Mouse (Mus musculus) embryonic stem cell, embryonic (primary cell): ENCODE data around the gene Lrrtm3.

Experiments used
- CTCF ChIA-PET, 4 experiments: fragments of 300-600 bp in 2 of 4; fragments of 350-600 bp in 2 of 4; sonication (Branson Sonifier 250); formaldehyde crosslinking; loops; one replicate each; lab custom pipeline; 2022; ENCODE audit warnings: inconsistent platforms in 2 of 4; lab: Charles Lee
- POLR2A ChIA-PET, 4 experiments: fragments of 300-600 bp in 2 of 4; fragments of 350-600 bp in 2 of 4; sonication (Branson Sonifier 250); formaldehyde crosslinking; loops; one replicate each; lab custom pipeline; 2022; ENCODE audit warnings: antibody characterized with exemption in 4 of 4, inconsistent platforms in 1 of 4; lab: Charles Lee

Lrrtm3 gene

DNA sequence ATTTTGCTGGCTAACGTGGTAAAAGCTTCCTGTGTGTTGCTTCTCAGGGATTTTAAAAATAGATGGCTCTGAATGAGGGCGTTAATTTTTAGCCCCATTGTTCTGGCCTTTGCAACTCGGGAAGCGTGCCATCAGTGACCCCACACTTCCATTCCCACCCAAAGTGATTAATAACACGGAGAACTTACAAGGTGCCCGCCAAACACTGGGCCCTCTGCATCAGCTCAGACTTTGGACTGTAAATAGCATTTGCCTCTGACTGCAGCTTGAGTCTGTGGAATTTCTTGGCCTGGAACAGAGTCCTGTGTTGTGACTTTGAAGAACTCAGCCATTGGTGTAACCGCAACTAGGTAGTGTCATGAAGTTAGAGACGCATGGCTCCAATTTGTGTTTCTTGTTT, 139.2 kb downstream of the Lrrtm3 start:
- ChIA-PET POLR2A (no interaction called here), CTCF (interaction anchor here in 1 of 4 experiments (0.6 kb wide), 1 partner anchor 277 kb away, joined by 4 read pairs; no protein-coding TSS in a partner anchor)

DNA sequence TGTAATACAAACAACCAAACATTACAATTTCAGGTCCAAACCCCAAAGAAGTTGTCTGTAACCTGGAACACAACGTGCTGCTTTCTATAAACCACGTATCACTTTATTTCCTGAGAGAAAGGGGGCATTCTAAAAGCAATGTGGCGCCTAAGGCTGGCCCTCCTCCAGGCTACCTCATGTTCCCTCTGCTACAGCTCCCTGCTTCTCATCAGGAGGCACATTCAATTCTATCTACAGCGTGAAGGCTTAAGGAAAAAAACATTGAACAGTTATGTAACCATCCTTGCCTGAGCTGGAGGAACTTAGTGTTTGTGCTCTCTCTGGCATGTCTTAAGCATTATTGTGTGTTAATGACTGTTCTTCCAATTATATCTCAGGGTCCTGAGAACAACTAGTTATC, 142.8 kb downstream of the Lrrtm3 start:
- ChIA-PET CTCF (no interaction called here), POLR2A (no interaction called here)

DNA sequence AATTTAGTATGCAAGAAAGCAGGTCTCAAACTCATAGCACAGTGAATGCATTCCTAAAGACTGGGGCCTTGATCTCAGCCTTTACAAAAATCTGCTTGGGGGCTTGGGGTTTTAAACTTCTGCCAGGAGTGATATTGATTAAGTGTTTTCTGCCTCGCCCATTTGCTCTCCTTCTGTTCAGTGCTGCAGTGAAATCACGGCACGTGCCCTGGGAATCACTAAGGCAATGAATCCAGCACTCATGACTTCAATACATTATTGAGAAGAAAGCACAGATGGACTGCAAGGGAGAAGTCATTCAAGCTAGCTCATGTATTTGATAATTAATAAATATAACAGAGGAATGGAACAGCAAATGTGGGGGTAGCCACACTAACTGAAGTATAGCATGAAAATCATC, 144.5 kb downstream of the Lrrtm3 start:
- POLR2A ChIA-PET = no interaction called here
- CTCF ChIA-PET = no interaction called here

DNA sequence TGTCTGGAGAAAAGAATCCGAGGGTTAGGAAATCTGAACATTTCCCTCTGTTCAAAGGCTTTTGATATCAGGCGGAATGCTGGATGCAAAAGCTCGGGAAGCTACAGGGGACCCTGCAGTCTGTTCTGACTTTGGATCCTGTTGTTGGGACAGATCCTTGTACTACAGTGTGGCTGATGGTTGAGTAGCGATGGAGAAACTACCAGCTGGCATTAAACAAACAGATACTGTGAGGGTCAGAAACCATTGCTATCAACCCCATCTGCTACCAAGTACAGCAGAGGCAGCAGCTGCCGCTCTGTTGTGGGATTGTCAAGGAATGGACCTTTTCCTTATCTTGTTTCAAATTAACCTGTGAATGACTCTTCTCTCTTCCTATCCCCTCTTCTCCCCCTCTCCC, 156.1 kb downstream of the Lrrtm3 start:
- CTCF ChIA-PET = no interaction called here
- POLR2A ChIA-PET = no interaction called here

DNA sequence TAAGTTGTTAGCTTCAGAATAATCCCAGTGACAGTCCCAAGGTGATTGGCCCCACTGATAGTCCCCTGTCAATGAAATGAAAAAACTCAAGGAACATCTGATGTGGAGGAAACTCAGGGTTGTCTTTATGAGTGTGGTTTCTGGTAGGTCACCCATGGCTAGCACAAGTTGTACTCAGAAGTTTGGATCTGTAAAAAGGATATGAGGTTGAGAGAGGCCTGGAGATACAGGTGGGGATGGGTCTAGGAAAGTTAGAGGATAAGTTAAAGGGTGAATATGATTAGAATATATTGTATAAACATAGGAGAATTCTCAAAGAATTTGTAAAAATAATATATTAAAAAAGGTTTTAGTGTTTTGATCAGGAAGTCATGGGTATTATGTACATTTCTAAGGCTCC, 162.7 kb downstream of the Lrrtm3 start, which contains the start of gene Gm10118:
Gene Gm10118, minus strand, starts transcription at position 101 of the 400 bp plus-strand sequence.
- POLR2A ChIA-PET = no interaction called here
- CTCF ChIA-PET = no interaction called here

DNA sequence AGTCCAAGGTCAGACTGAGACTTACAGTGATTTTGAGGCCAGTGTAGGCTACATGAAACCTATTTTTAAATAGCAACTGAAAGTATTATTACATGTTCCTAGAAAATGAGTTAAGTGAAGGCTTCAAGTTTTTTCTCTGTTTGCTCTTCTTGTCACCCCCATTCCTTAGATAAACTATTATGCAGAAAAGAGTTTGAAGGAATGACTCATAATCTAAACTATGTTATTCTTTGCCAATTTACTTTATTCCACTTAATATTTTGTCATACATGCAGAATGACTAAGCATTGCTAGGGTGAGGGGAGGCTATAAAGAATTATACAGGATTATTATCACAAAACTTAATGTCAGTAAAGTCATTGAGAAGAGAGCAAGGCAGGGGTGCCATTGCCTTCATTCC, 181.2 kb downstream of the Lrrtm3 start:
- ChIA-PET CTCF (no interaction called here), POLR2A (interaction anchor here in 1 of 4 experiments (0.5 kb wide), 1 partner anchor 115 kb away, joined by 3 read pairs; no protein-coding TSS in a partner anchor)

DNA sequence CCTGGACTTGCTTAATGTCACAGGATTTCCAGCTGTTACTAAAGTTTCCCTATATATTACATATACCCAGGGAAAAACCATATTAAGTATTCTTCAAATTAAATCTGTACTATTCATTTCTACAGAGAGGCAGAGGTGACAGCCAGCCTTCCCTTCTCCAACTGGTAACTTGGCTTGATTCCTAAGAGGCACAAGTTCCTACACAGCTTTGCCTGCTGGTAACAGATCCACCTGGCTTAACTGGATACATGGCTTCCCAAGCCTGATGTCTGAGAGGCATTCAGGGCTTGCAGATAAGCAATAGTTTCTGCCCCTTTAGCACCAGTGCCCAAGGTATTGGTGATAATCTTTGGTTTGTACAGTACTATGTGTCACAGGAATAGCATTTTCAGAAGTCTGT, 190.2 kb downstream of the Lrrtm3 start:
- CTCF ChIA-PET = no interaction called here
- POLR2A ChIA-PET = no interaction called here

DNA sequence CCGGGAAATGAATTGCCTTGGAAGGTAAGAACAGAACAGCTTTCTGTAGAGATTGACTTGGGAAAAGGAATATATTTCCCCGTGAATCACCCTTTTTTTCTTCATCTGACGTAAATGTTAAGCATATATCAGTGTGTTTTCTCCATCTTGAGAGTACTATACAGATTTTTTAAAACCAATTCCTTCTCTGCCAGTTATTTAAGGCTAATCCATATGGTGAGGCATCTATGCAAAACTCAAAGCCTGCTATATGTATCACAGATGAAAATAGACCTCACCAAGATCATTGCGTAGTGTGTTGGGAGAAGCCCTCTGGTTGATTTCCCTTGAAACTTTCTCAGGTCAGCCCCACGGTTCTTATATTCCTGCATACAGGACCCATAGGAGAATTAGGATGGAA, 195.5 kb downstream of the Lrrtm3 start:
- CTCF ChIA-PET = no interaction called here
- POLR2A ChIA-PET = interaction anchor here in 1 of 4 experiments (0.7 kb wide), 1 partner anchor 367 kb away, joined by 3 read pairs; no protein-coding TSS in a partner anchor

DNA sequence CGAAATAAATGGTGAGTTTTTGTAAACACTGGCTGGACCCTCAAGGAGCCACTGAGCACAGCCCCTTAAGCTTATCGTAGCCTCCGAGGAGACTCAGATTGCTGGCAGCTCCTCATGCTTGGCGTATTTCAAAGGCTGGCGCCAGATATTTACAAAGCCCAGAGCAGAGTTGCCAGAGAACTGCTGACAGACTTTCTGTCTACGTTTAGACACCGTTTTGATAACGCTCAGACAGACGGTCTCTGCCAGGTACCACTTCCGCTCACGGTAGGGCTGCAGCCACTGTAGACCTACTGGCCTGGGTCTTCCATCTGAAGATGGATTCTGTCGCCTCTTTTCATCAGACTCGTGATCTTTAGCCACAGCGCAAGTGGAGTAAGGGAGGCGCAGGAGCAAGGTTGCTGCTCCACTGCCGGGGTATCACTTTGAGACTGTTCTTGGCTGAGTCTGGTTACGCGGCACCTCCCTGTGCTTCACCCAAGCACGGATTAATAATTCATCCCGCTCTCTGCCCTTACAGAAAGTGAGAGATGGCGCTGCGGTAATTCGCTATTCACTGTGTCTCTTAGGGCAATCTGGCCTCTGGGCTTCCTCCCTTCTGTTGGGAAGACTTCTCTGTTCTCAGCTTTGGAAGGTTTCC, 203.5 kb downstream of the Lrrtm3 start:
- ChIA-PET CTCF (interaction anchor here in 3 of 4 experiments (0.6 to 0.7 kb wide), 5 partner anchors 12 to 304 kb away, joined by 3 read pairs; no protein-coding TSS in a partner anchor), POLR2A (no interaction called here)

DNA sequence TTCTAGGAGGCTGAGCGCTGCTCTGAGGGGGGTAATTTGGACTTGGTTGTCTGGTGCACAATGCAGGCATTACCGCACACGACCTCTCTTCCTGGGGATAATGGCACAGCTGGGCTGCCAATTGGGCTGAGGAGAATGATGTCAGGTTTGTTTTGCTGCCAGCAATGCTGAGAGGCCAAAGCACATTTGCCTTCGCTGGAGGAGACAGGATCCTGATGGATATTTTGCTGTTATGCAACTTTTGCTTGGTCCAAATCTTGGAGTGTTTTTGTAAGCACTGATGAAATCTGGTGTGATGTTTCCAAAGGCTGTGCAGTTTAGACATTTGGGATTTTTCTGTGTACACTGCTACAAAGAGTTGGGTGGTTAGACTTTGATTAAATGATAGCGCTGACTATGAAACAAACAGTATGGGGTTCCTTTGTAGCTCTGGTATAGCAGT, 209.6 kb downstream of the Lrrtm3 start:
- CTCF ChIA-PET = no interaction called here

More for the DNA sequence above, 209.6 kb downstream of the Lrrtm3 start:
- POLR2A ChIA-PET = no interaction called here
